Mouse (Mus musculus) liver, embryonic 11.5 days (tissue): ENCODE measurements around the gene Tgm5. TPM values are rescaled to one million over a fixed set of nuclear protein-coding genes. Genes with fewer than 3 reads are reported as not detected.
"Not testable (repeated sequence)": the region's sequence is repeated elsewhere in the genome, so short reads cannot be mapped to it uniquely, and the experiment has no call there.

Experiments
- ATAC-seq: fragments of 200-750 bp; cut with Nextera tagmentation; replicated peaks from 2 replicates; pipeline ENCODE4 v1.8.0; 2017; ENCODE audit warnings: moderate number of reproducible peaks, mild to moderate bottlenecking, moderate TSS enrichment, moderate library complexity; ENCODE audit not compliant: low FRiP score
- DNase-seq: peaks from one replicate; pipeline ENCODE4 v3.0.0-alpha.2; 2017; ENCODE audit warnings: low spot score
- H3K27ac ChIP-seq: fragments of 300-500 bp; sonication (generic); 2 replicates; pipeline ENCODE4 v1.5.1; 2014; ENCODE audit warnings: mild to moderate bottlenecking, low read depth, low read length, control low read depth
- H3K27me3 ChIP-seq: fragments of 300-500 bp; sonication (generic); replicated peaks from 2 replicates; pipeline ENCODE4 v1.6.1; 2014; ENCODE audit warnings: low read length, mixed read lengths; ENCODE audit not compliant: control insufficient read depth, insufficient read depth
- H3K36me3 ChIP-seq: fragments of 300-500 bp; sonication (generic); 2 replicates; pipeline ENCODE4 v1.6.1; 2014; ENCODE audit warnings: mild to moderate bottlenecking, low read length, moderate library complexity, mixed read lengths; ENCODE audit not compliant: control insufficient read depth, insufficient read depth
- H3K4me1 ChIP-seq: fragments of 300-500 bp; sonication (generic); replicated peaks from 2 replicates; pipeline ENCODE4 v1.6.1; 2014; ENCODE audit warnings: low read length, mixed read lengths; ENCODE audit not compliant: control insufficient read depth, insufficient read depth
- H3K4me2 ChIP-seq: fragments of 300-500 bp; sonication (generic); 2 replicates; pipeline ENCODE4 v1.6.1; 2014; ENCODE audit warnings: mild to moderate bottlenecking, control low read depth, moderate library complexity
- H3K4me3 ChIP-seq: fragments of 300-500 bp; sonication (generic); 2 replicates; pipeline ENCODE4 v1.5.1; 2014; ENCODE audit warnings: low read depth, low read length, control low read depth
- H3K9ac ChIP-seq: fragments of 300-500 bp; sonication (generic); 2 replicates; pipeline ENCODE4 v1.6.1; 2014; ENCODE audit warnings: low read depth, low read length, control low read depth
- H3K9me3 ChIP-seq: fragments of 300-500 bp; sonication (generic); 2 replicates; pipeline ENCODE4 v1.6.1; 2016; ENCODE audit warnings: low read length, inconsistent platforms, mixed read lengths; ENCODE audit not compliant: control insufficient read depth
- WGBS: fragments of 180-500 bp; shearing (Covaris S2); extraction: QIAGEN DNeasy Blood & Tissue Kit; methylation state at CpG from one replicate; pipeline ENCODE4 v1.1.7; 2014; 5-methylcytosine and 5-hydroxymethylcytosine counted together
- polyA plus RNA-seq: library from polyadenylated mRNA; unstranded; fragments of >200 nt; fragmentation: Nextera tagmentation; extraction: Ambion mirVana; gene quantifications from 2 replicates; pipeline ENCODE4 v1.2.1, GENCODE M21; 2014

Tgm5 gene
- polyA plus RNA-seq = 0.16 and 0.38 TPM in 2 replicates

GRCm38 (mm10) chr2:121085480-121086185, at the start of gene Tgm5:
Gene Tgm5 (minus strand): TSS chr2:121085841.
- H3K36me3 ChIP-seq = no peaks in the 10 kb centered on the region
- H3K27ac ChIP-seq = no peak within 1 kb of the TSS
- no peak for DNase-seq
- no peaks in the 10 kb centered on the region for H3K9me3 ChIP-seq
- H3K4me2 ChIP-seq = no peak within 1 kb of the TSS
- no peak within 1 kb of the TSS for H3K9ac ChIP-seq
- no peaks in the 10 kb centered on the region for H3K27me3 ChIP-seq
- 44% methylated on average over 6 of the region's 6 CpGs for WGBS
- H3K4me1 ChIP-seq = no peaks in the 10 kb centered on the region
- no peak for ATAC-seq
- H3K4me3 ChIP-seq = no peak within 1 kb of the TSS

GRCm38 (mm10) chr2:121132822-121133221, 47.2 kb upstream of the Tgm5 start:
- H3K36me3 ChIP-seq = no peaks in the 10 kb centered on the region
- 63% methylated on average over 1 of the region's 1 CpGs for WGBS
- no peak overlapping the region for H3K27ac ChIP-seq
- H3K4me1 ChIP-seq = no peaks in the 10 kb centered on the region
- H3K9ac ChIP-seq = no peak overlapping the region
- H3K4me2 ChIP-seq = no peak overlapping the region
- H3K27me3 ChIP-seq = no peaks in the 10 kb centered on the region
- ATAC-seq = no peak
- H3K4me3 ChIP-seq = no peak overlapping the region
- DNase-seq = no peak
- 0 out of 2 replicates have a peak, but pooled peaks cover 2% of the 10 kb centered on the region for H3K9me3 ChIP-seq

GRCm38 (mm10) chr2:121128865-121129620, 43.4 kb upstream of the Tgm5 start:
- 63% methylated on average over 9 of the region's 9 CpGs for WGBS
- H3K4me1 ChIP-seq = no peaks in the 10 kb centered on the region
- no peak overlapping the region for H3K9ac ChIP-seq
- no peak overlapping the region for H3K27ac ChIP-seq
- no peaks in the 10 kb centered on the region for H3K36me3 ChIP-seq
- no peak overlapping the region for H3K4me2 ChIP-seq
- no peak overlapping the region for H3K4me3 ChIP-seq
- no peaks in the 10 kb centered on the region for H3K27me3 ChIP-seq
- no peaks in the 10 kb centered on the region for H3K9me3 ChIP-seq
- no peak for DNase-seq
- ATAC-seq = no peak

GRCm38 (mm10) chr2:121127536-121127935, 41.9 kb upstream of the Tgm5 start:
- H3K27ac ChIP-seq = no peak overlapping the region
- DNase-seq (no peak), ATAC-seq (no peak)
- no peaks in the 10 kb centered on the region for H3K36me3 ChIP-seq
- no peak overlapping the region for H3K4me2 ChIP-seq
- H3K9me3 ChIP-seq = no peaks in the 10 kb centered on the region
- WGBS = 82% methylated on average over 1 of the region's 1 CpGs
- no peak overlapping the region for H3K4me3 ChIP-seq
- H3K27me3 ChIP-seq = no peaks in the 10 kb centered on the region
- H3K9ac ChIP-seq = no peak overlapping the region
- no peaks in the 10 kb centered on the region for H3K4me1 ChIP-seq

GRCm38 (mm10) chr2:121126302-121126701, 40.7 kb upstream of the Tgm5 start:
- H3K4me3 ChIP-seq, H3K4me1 ChIP-seq, H3K4me2 ChIP-seq, H3K36me3 ChIP-seq, H3K9me3 ChIP-seq, DNase-seq, H3K9ac ChIP-seq, H3K27me3 ChIP-seq, H3K27ac ChIP-seq, ATAC-seq: not testable (repeated sequence)
- 87% methylated on average over 5 of the region's 5 CpGs for WGBS

- Histone ChIP-seq H3K9ac (no peak overlapping the region), H3K9me3 (no peaks in the 10 kb centered on the region), H3K27me3 (no peaks in the 10 kb centered on the region), H3K36me3 (no peaks in the 10 kb centered on the region), H3K4me1 (no peaks in the 10 kb centered on the region), H3K4me2 (no peak overlapping the region), H3K4me3 (no peak overlapping the region), H3K27ac (no peak overlapping the region)
- no peak for DNase-seq
- no peak for ATAC-seq
- WGBS = 80% methylated on average over 3 of the region's 3 CpGs
Observed at GRCm38 (mm10) chr2:121119260-121119659, 33.6 kb upstream of the Tgm5 start.

- H3K4me1 ChIP-seq = no peaks in the 10 kb centered on the region
- 91% methylated on average over 2 of the region's 2 CpGs for WGBS
Observed at GRCm38 (mm10) chr2:121115418-121115817, 29.8 kb upstream of the Tgm5 start.

GRCm38 (mm10) chr2:121109695-121110094, 24.1 kb upstream of the Tgm5 start, which contains the start of gene Tgm7:
Gene Tgm7 (minus strand): TSS chr2:121109795.
- Histone ChIP-seq H3K4me1 (no peaks in the 10 kb centered on the region), H3K4me2 (no peak within 1 kb of the TSS), H3K27ac (no peak within 1 kb of the TSS), H3K27me3 (no peaks in the 10 kb centered on the region), H3K36me3 (no peaks in the 10 kb centered on the region), H3K4me3 (no peak within 1 kb of the TSS), H3K9me3 (no peaks in the 10 kb centered on the region), H3K9ac (no peak within 1 kb of the TSS)
- ATAC-seq (no peak), DNase-seq (no peak)
- 81% methylated on average over 4 of the region's 4 CpGs for WGBS

More at GRCm38 (mm10) chr2:121115418-121115817, 29.8 kb upstream of the Tgm5 start:
- no peak for DNase-seq
- H3K36me3 ChIP-seq = no peaks in the 10 kb centered on the region
- no peaks in the 10 kb centered on the region for H3K27me3 ChIP-seq
- ATAC-seq = no peak
- H3K4me3 ChIP-seq = no peak overlapping the region
- no peaks in the 10 kb centered on the region for H3K9me3 ChIP-seq
- H3K4me2 ChIP-seq = no peak overlapping the region
- H3K9ac ChIP-seq = no peak overlapping the region
- H3K27ac ChIP-seq = no peak overlapping the region
